Mouse (Mus musculus) G1E (cell line): ENCODE measurements around the gene Fcgr3.
"Not testable (repeated sequence)": the region's sequence is repeated elsewhere in the genome, so short reads cannot be mapped to it uniquely, and the experiment has no call there.

Source experiments
- CTCF ChIP-seq: IDR thresholded peaks from 2 replicates; pipeline ENCODE4 v1.5.1; 2012; ENCODE audit warnings: low read depth, low read length, inconsistent platforms, mixed read lengths
- GATA1 ChIP-seq: IDR thresholded peaks from 2 replicates; pipeline ENCODE4 v1.6.1; 2012; ENCODE audit warnings: borderline replicate concordance, low read length, inconsistent platforms, mixed read lengths
- GATA2 ChIP-seq: IDR thresholded peaks from 2 replicates; pipeline ENCODE4 v1.6.1; 2012; ENCODE audit warnings: low read depth, low read length, inconsistent platforms, borderline replicate concordance

- not testable (repeated sequence) for TF ChIP-seq CTCF, GATA1, GATA2
Measured at GRCm38 (mm10) chr1:171066583-171066982, 1.8 kb upstream of the Fcgr3 start.
